Mouse (Mus musculus): ENCODE data around the gene Olfr212. TPM values are rescaled to one million over a fixed set of nuclear protein-coding genes. Genes with fewer than 3 reads are reported as not detected.

The Olfr212 gene
- total and polyA plus RNA-seq, 3 experiments, result not detected

DNA sequence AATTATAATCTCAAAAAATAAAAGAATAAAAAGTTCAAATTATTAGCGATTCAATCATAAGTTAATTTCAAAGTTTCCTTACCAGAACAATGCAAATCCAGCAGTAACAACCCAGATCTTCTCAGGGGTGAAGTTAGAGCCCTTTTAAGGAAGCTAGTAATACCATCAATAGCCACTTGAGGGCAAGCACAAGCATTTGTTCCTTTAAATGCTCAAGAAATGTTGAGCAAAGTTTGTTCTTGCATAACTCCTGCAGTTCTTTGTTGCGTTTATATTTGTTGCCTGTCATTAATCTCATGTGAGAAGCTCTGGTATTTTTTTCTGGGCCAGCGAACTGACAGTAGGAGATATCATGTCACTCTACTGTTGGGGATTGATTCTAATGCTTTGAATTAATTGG is 38.2 kb upstream of the Olfr212 start:
- TF ChIP-seq EP300 (IDR thresholded peaks at IDR 0.05; ENCODE audit: low read length), result no peak
- TF ChIP-seq USF2 (conservative IDR thresholded peaks at IDR 0.05; ENCODE audit: low read depth, low read length), result no peak
- TF ChIP-seq HCFC1 (IDR thresholded peaks at IDR 0.05; ENCODE audit: low read depth, low read length), result no peak
- no peak for TF ChIP-seq NRF1 (IDR thresholded peaks at IDR 0.05; ENCODE audit: low read depth, low read length)
- TF ChIP-seq CHD2 (IDR thresholded peaks at IDR 0.05; ENCODE audit: low read length), result no peak
- no peak for TF ChIP-seq USF1 (IDR thresholded peaks at IDR 0.05; ENCODE audit: low read depth, low read length)
- TF ChIP-seq MXI1 (IDR thresholded peaks at IDR 0.05; ENCODE audit: low read depth, low read length), result no peak
- no peak for TF ChIP-seq IRF4 (IDR thresholded peaks at IDR 0.05; ENCODE audit: low read depth, low read length)
- TF ChIP-seq ZKSCAN1 (IDR thresholded peaks at IDR 0.05; ENCODE audit: borderline replicate concordance, low read depth, low read length), result no peak
- TF ChIP-seq CTCF (conservative IDR thresholded peaks at IDR 0.05 in 1 of 2, IDR thresholded peaks at IDR 0.05 in 1 of 2; ENCODE audit: low read depth in 2 of 2, low read length in 2 of 2), result peak; percentile 65
- no peak for TF ChIP-seq E2F4 (IDR thresholded peaks at IDR 0.05; ENCODE audit: insufficient replicate concordance, low read depth, low read length)
- no peak for TF ChIP-seq ZC3H11A (IDR thresholded peaks at IDR 0.05; ENCODE audit: low read depth, low read length)
- TF ChIP-seq POLR2A (IDR thresholded peaks at IDR 0.05; ENCODE audit: low read depth, low read length), result no peak
- TF ChIP-seq MAFK (IDR thresholded peaks at IDR 0.05; ENCODE audit: insufficient replicate concordance, low read length), result no peak
- TF ChIP-seq JUN (IDR thresholded peaks at IDR 0.05; ENCODE audit: insufficient read depth, low read depth, low read length), result no peak
- no peak for TF ChIP-seq JUND (conservative IDR thresholded peaks at IDR 0.05; ENCODE audit: low read depth, low read length)
- no peak for TF ChIP-seq MAZ (IDR thresholded peaks at IDR 0.05; ENCODE audit: low read depth, low read length)
- TF ChIP-seq ETS1 (conservative IDR thresholded peaks at IDR 0.05; ENCODE audit: low read depth, low read length), result no peak
- peak; percentile 46 for TF ChIP-seq RAD21 (IDR thresholded peaks at IDR 0.05; ENCODE audit: low read depth, low read length)
- no peak for TF ChIP-seq KAT2A (IDR thresholded peaks at IDR 0.05; ENCODE audit: insufficient replicate concordance, low read length)
- TF ChIP-seq GABPA (IDR thresholded peaks at IDR 0.05; ENCODE audit: insufficient replicate concordance, low read depth, low read length), result no peak
- TF ChIP-seq UBTF (IDR thresholded peaks at IDR 0.05; ENCODE audit: low read depth, low read length), result no peak
- no peak for TF ChIP-seq CHD1 (IDR thresholded peaks at IDR 0.05; ENCODE audit: low read depth, low read length)
- TF ChIP-seq ELF1 (IDR thresholded peaks at IDR 0.05; ENCODE audit: low read depth, low read length), result no peak
- TF ChIP-seq SMC3 (IDR thresholded peaks at IDR 0.05; ENCODE audit: low read depth, low read length), result peak; percentile 63
- DNase-seq (ENCODE audit: extremely low read depth), result peak; percentile 38
- H3K27me3 ChIP-seq (replicated peaks), result no peaks in the 10 kb centered on the region
- H3K79me2 ChIP-seq (replicated peaks; ENCODE audit: control insufficient read depth, extremely low read depth, insufficient read depth, poor library complexity, severe bottlenecking), result no peaks in the 10 kb centered on the region
- H3K9me3 ChIP-seq (replicated peaks; ENCODE audit: low read length), result no peaks in the 10 kb centered on the region
- H3K4me2 ChIP-seq (ENCODE audit: insufficient read depth, low read depth, poor library complexity, severe bottlenecking), result no peak overlapping the region
- H3K4me1 ChIP-seq (ENCODE audit: control insufficient read depth in 1 of 2, insufficient read depth in 2 of 2), result peaks cover 3 to 8% of the 10 kb centered on the region in 2 experiments; a peak in 2 of 4 replicates
- H3K4me3 ChIP-seq (replicated peaks in 1 of 3; ENCODE audit: low read depth in 2 of 3, low read length in 2 of 3, poor library complexity in 1 of 3), result no peak overlapping the region
- H3K27ac ChIP-seq (ENCODE audit: insufficient read depth, low read depth), result no peak overlapping the region
- in situ Hi-C loops (cut with MboI; ENCODE audit: low pct_ligation_motif_present, low pct_unique_long_range_greater_than_20kb, low sequenced_read_pairs) (no loop called here), dilution Hi-C loops (cut with MboI; ENCODE audit: extremely low pct_ligation_motif_present, extremely low pct_unique_long_range_greater_than_20kb, low sequenced_read_pairs) (no loop called here)
- H3K36me3 ChIP-seq (replicated peaks in 1 of 2; ENCODE audit: control insufficient read depth in 1 of 2, insufficient read depth in 1 of 2, low read length in 1 of 2), result no peaks in the 10 kb centered on the region
- H3K9ac ChIP-seq (ENCODE audit: insufficient read depth, low read depth), result no peak overlapping the region

Data from CH12.LX (cell line).